Mouse (Mus musculus) R1 (cell line): ENCODE measurements around the gene Katna1.

Experiments used
- DNase-seq: peaks from one replicate; pipeline ENCODE4 v3.0.0-alpha.2; 2018; ENCODE audit warnings: low read depth, low spot score

Katna1 gene

GRCm38 (mm10) chr10:7779751-7780237 is 54.0 kb downstream of the Katna1 start:
- DNase-seq, result no peak

DNA sequence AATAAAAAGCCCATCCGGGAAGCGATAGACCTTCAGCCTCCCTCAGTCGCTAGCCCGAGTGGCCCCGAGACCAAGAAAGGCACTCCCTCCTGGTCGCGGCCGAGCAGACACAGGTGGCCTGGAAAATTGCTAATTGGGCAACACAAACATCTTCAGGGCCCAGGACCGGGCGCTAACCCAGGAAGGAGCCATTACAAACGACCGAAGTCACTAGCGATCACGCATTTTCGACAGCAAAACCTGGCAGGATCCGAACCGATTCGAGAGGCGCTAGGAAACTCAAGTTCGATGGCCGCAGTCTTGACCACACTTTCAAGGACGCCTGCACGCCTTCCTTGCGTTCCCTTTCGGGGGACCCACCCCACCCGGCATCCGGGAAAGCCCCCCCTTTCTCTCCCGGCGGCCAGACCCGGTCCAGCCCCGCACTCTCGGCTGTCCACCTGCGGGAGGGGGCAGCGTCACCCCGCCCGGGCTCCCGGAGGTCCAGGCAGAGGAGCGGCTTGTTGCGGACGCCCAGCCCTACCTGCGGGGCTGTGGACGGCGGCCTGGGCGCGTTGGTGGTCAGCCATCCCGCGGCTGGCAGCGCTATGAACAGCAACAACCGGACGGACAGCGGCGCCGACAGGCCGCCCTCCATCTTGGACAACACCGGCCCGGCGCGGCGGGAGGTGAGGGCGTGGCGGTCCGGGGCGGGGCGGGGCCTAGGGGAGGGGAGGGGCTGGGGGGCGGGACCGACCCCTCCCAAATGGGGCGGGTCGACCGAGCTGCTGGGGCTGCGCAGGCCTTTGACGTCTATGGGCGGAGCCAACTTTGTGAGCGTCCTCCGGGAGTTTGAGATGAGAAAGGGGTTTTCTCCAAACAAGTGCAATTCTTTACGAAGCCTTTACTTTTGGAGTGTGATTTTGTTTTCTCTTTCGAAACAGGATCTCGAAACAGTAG is 54.7 kb downstream of the Katna1 start:
- peak; percentile 90 for DNase-seq

DNA sequence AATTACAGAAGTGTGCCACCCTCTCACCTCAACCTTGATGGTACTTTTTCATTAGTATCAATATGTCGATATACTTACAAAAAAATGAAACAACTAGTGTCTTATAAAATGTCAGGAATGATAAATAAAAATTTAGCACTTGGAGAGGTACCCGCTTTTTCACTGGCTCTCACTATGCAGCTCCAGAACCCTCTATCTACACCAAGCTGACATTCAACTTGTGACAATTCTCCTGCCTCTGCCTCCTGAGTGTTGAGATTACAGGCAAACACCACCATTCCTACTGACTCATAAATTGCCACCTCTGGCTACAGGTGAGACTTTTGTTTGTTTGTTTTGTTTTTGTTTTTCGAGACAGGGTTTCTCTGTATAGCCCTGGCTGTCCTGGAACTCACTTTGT is 55.4 kb downstream of the Katna1 start:
- DNase-seq, result no peak

GRCm38 (mm10) chr10:7787319-7787718 is 61.5 kb downstream of the Katna1 start:
- no peak for DNase-seq

DNA sequence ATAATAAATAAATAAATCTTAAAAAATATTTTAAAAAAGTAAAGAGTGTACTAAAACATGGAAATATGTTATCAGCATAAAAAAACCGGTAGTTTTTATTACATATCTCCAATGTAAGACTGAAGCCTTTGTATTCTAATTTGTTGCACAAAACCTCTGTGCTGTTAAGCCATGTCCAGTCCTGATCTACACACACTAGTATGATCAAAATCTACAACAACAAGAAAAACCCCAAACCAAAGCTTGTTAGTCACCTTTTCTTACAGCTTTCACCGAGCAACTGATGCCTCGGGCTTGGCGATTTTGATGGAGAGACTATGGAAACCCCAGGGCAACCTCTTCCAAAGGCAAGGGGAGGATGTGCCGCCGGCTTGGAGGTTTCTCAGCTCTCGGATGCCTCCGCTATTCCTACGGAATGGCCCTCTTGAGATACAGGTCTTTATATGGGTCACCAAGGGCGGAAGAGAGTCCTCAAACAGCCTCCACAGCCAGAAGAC is 66.5 kb downstream of the Katna1 start:
- DNase-seq, result no peak

DNA sequence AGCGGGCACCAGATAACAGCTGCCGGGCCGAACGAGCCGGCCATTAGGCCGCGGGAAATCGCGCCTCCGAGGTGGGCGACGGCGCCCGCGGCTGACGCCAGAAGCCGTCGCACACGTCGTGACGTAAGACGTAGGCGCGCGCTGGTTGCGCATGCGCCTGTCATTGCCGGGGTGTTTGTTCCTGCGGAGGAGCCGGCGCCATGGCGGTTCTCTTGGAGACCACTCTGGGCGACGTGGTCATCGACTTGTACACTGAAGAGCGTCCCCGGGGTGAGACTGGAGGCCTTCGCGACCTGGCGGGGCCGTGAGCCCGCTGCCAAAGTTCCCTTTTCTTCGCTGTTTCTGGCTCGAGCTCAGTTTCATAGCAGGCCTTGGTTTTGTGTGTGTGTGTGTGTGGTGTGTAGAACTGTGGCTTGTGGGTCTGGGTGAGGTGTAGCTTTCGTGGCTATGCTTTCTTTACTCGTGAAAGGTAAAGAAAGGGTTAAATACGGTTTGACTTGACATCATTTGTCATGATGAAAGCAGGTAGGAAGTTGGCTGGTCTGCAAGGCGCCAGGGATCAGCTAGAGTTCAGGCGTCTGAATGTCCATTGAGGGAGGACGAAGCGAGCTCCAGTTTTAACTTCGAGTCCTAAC is 67.1 kb downstream of the Katna1 start, which contains the start of the genes Ginm1 and Ppil4:
Gene Ginm1, minus strand, starts transcription at position 74 of the 635 bp plus-strand sequence.
Gene Ppil4, plus strand, starts transcription at position 141 of the 635 bp plus-strand sequence.
- peak; percentile 93 for DNase-seq

GRCm38 (mm10) chr10:7801258-7801657 is 75.5 kb downstream of the Katna1 start:
- DNase-seq, result no peak

DNA sequence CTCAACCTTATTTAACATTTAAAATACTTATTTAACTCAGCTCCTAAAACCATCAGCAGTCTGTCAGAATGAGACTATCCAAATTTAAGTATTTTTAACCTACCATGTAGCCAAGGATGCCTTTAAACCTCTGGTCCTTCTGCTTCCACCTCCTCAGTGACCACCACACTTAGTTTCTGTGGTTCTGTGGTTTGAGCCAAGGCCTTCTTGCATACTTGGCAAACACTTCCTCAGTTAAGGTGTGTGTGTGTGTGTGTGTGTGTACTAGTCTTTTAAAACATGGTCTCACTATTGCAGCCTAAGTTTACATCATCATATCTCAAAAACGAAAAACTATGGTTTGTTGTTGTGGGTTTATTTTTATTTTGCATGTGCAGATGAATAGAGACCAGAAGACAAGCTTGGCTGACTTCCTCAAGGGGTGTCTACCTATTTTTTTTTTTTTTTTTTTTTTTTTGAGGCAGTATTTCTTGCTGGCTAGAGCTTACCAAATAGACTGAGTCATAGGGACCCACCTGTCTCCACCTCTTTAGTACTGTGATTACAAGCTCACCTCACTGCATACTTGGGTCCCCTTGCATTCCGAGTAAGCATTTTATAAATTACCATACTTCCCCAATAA is 76.8 kb downstream of the Katna1 start:
- DNase-seq, result no peak

DNA sequence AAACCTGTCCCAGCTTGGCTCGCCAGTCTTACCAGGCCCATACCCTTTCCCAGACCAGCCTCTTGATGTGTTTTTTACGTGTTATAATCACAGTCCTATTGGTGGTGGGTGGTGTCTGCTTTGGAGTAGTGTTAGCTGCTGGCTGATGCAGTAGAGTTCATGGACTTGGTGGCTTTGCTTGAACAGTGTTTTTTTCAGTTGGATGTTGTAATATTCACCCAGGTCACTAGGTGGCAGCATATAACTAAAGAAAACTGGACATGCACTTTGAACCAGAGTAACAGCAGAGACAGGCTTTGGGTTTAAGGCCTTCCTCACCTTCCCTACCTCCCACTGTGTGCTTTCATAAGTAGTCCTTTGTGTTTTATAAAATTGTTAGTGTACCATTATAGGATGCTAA is 84.1 kb downstream of the Katna1 start:
- DNase-seq, result peak; percentile 74
